Mouse (Mus musculus) lung, postnatal 0 days (tissue): ENCODE results near the gene Dazap2. TPM values are rescaled to one million over a fixed set of nuclear protein-coding genes. Genes with fewer than 3 reads are reported as not detected.
A peak's percentile ranks its signal among the peaks of the same experiment; 100 is the strongest.
"Not testable (repeated sequence)": the region's sequence is repeated elsewhere in the genome, so short reads cannot be mapped to it uniquely, and the experiment has no call there.

Source experiments
- ATAC-seq: fragments of 200-750 bp; cut with Nextera tagmentation; 2 replicates; pipeline ENCODE4 v1.8.0; 2017; ENCODE audit warnings: moderate library complexity
- DNase-seq: peaks from one replicate; pipeline ENCODE4 v3.0.0-alpha.2; 2016; ENCODE audit warnings: low spot score
- H3K27ac ChIP-seq: fragments of 300-500 bp; sonication (generic); 2 replicates; pipeline ENCODE4 v1.5.1; 2014; ENCODE audit warnings: antibody characterized with exemption, mild to moderate bottlenecking, low read length, mixed read lengths
- H3K27me3 ChIP-seq: fragments of 300-500 bp; sonication (generic); replicated peaks from 2 replicates; pipeline ENCODE4 v1.6.1; 2014; ENCODE audit warnings: low read length, mixed read lengths; ENCODE audit not compliant: insufficient read depth
- H3K36me3 ChIP-seq: fragments of 300-500 bp; sonication (generic); 2 replicates; pipeline ENCODE4 v1.6.1; 2014; ENCODE audit warnings: low read length, mixed read lengths; ENCODE audit not compliant: insufficient read depth
- H3K4me1 ChIP-seq: fragments of 300-500 bp; sonication (generic); 2 replicates; pipeline ENCODE4 v1.6.1; 2014; ENCODE audit warnings: antibody characterized with exemption, low read depth, low read length, mixed read lengths; ENCODE audit not compliant: insufficient read depth
- H3K4me2 ChIP-seq: fragments of 300-500 bp; sonication (generic); replicated peaks from 2 replicates; pipeline ENCODE4 v1.6.1; 2014; ENCODE audit warnings: low read depth, mild to moderate bottlenecking, low read length, moderate library complexity, mixed read lengths
- H3K4me3 ChIP-seq: fragments of 300-500 bp; sonication (generic); 2 replicates; pipeline ENCODE4 v1.5.1; 2014; ENCODE audit warnings: low read depth, low read length
- H3K9ac ChIP-seq: fragments of 300-500 bp; sonication (generic); replicated peaks from 2 replicates; pipeline ENCODE4 v1.6.1; 2014; ENCODE audit warnings: low read depth, mild to moderate bottlenecking
- H3K9me3 ChIP-seq: fragments of 300-500 bp; sonication (generic); 2 replicates; pipeline ENCODE4 v1.6.1; 2016; ENCODE audit warnings: low read length, mixed read lengths
- CTCF ChIP-seq: IDR thresholded peaks from 2 replicates; pipeline ENCODE4 v1.5.1; 2016; ENCODE audit warnings: antibody characterized with exemption, mild to moderate bottlenecking
- EP300 ChIP-seq: IDR thresholded peaks from 2 replicates; pipeline ENCODE4 v1.6.1; 2016; ENCODE audit warnings: antibody characterized with exemption, mild to moderate bottlenecking, control low read depth
- WGBS: fragments of 180-500 bp; shearing (Covaris S2); extraction: QIAGEN DNeasy Blood & Tissue Kit; methylation state at CpG from one replicate; pipeline ENCODE4 v1.1.7; 2014; 5-methylcytosine and 5-hydroxymethylcytosine counted together
- polyA plus RNA-seq: library from polyadenylated mRNA; unstranded; fragments of >200 nt; fragmentation: Nextera tagmentation; extraction: Ambion mirVana; gene quantifications from 2 replicates; pipeline ENCODE4 v1.2.1, GENCODE M21; 2015

Gene Dazap2
- polyA plus RNA-seq, 1 experiment from 2014 or later: 299 TPM

DNA sequence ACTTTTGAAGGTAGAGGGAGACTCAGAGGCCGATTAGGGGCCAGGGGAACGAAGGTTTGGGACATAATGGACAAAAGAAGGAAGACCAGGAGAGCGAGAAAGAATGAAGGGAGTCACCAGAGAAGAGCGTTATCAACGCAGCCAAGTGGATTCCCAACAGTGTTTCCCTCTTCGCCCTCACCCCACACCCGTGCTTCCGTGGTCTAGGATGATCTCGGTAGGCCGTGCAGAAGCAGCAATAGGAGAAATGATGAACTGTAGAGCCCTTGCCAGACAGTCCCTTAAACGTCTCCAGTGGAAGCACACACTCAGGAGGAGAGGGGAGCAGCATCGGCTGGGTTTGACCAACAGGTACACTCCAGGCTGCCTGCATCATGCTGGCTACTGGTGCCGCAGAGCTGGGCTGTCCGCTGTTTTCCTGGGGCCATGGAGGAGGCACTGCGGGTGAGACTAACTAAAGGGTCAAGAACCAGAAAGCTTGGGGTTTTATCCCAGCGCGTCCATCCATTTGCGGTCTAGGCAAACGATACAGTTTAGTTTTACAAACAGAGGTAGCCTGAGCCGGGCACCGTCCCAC, 14.4 kb upstream of the Dazap2 start:
- DNase-seq (no peak), ATAC-seq (no peak)
- H3K36me3 ChIP-seq: no peaks in the 10 kb centered on the region
- peak overlapping the region; percentile 74 for H3K4me2 ChIP-seq
- 31% methylated on average over 21 of the region's 21 CpGs for WGBS
- no peak overlapping the region for H3K9ac ChIP-seq
- TF ChIP-seq EP300 (no peak), CTCF (no peak)
- H3K27me3 ChIP-seq: no peaks in the 10 kb centered on the region
- H3K4me3 ChIP-seq: peak overlapping the region; percentile 75
- no peaks in the 10 kb centered on the region; the same call in 1 of the 2 replicates for H3K4me1 ChIP-seq
- H3K9me3 ChIP-seq: no peaks in the 10 kb centered on the region
- H3K27ac ChIP-seq: no peak overlapping the region

DNA sequence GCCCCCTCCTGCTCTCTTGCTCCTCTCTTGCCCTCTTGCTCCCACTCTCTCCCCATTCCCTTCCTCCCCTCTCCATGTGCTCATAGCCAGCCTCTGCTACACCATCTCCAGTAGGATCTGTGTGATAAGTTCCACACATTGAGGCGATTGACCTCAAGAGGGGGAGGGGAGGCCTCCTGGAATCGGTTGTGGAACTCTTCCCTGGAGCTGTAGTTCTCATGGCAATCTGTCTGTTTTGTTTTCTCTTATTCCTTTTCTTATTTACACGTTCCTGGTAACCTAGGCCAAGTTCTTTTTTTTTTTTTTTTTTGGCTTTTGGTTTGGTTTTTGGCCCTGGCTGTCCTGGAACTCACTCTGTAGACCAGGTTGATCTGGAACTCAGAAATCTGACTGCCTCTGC, 13.5 kb upstream of the Dazap2 start:
- Histone ChIP-seq H3K27me3 (no peaks in the 10 kb centered on the region), H3K4me1 (no peaks in the 10 kb centered on the region; the same call in 1 of the 2 replicates), H3K9me3 (no peaks in the 10 kb centered on the region), H3K27ac (no peak overlapping the region), H3K36me3 (no peaks in the 10 kb centered on the region), H3K4me3 (no peak overlapping the region), H3K4me2 (no peak overlapping the region), H3K9ac (no peak overlapping the region)
- ATAC-seq: no peak
- WGBS: 51% methylated on average over 3 of the region's 3 CpGs
- TF ChIP-seq EP300 (no peak), CTCF (no peak)
- no peak for DNase-seq

DNA sequence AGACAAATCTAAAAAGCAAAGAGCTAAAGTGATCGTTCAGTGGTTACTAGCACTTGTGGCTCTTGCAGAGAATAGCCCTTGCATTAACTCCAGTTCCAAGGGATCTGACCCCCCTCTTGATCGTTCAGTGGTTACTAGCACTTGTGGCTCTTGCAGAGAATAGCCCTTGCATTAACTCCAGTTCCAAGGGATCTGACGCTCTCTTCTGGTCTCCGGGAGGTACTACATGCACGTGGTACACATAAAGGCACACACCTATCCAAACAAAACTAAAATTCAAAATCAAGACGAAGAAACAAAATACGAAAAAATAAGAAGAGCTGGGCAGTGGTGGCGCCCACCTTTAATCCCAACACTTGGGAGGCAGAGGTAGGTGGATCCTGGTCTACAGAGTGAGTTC, 8.5 kb upstream of the Dazap2 start:
- not testable (repeated sequence) for H3K27ac ChIP-seq, ATAC-seq

DNA sequence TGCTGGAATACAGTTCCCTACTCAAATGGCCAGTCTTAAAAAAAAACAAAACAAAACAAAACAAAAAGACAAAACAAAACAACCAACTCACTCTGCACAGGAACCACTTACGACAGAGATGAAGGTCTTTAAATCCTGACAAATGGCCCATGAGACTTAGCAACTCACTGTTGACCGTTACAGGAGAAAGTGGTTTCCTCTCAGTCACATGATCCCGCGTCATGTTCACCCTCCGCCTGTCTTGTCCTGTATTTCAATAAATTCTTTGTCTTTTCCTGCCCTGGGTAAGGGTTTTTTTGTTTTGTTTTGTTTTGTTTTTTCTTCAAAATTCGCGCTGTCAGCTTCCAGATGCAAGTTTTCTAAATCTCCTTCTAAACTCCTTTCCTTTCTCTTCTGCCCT, 3.2 kb upstream of the Dazap2 start:
- no peak for TF ChIP-seq EP300
- no peak for TF ChIP-seq CTCF
- ATAC-seq: no peak
- H3K9ac ChIP-seq: no peak overlapping the region
- no peak overlapping the region for H3K4me3 ChIP-seq
- peaks cover 7% of the 10 kb centered on the region; the same call in 1 of the 2 replicates for H3K4me1 ChIP-seq
- no peaks in the 10 kb centered on the region for H3K36me3 ChIP-seq
- H3K27ac ChIP-seq: no peak overlapping the region
- H3K27me3 ChIP-seq: no peaks in the 10 kb centered on the region
- no peaks in the 10 kb centered on the region for H3K9me3 ChIP-seq
- no peak for DNase-seq
- WGBS: 64% methylated on average over 7 of the region's 7 CpGs
- no peak overlapping the region for H3K4me2 ChIP-seq

More for the DNA sequence above, 8.5 kb upstream of the Dazap2 start:
- H3K27me3 ChIP-seq, H3K9ac ChIP-seq, H3K4me3 ChIP-seq, H3K4me2 ChIP-seq, H3K4me1 ChIP-seq, H3K36me3 ChIP-seq, H3K9me3 ChIP-seq: not testable (repeated sequence)
- 86% methylated on average over 8 of the region's 8 CpGs for WGBS
- TF ChIP-seq CTCF: peak; percentile 53
- peak; percentile 18 for DNase-seq

DNA sequence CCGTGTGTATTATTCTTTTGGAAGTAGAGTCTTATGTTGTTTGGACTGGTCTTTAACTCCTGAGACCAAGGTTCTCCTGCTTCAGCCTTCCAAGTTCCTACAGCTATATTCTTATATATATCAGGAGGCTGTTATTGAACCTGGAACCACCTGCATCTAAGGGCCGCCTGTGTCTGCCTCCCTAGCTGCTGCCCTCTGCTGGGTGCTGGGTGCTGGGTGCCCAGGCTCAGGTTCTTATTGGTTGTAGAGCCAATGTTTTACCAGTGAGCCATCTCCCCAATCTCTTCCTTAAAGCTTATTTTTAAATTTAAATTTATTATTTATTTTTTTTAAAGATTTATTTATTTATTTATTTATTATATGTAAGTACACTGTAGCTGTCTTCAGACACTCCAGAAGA, 2.7 kb upstream of the Dazap2 start:
- no peak for TF ChIP-seq EP300
- TF ChIP-seq CTCF: peak; percentile 57
- Histone ChIP-seq H3K27me3 (no peaks in the 10 kb centered on the region), H3K36me3 (0 out of 2 replicates have a peak, but pooled peaks cover under 1% of the 10 kb centered on the region), H3K9me3 (no peaks in the 10 kb centered on the region), H3K4me1 (peaks cover 7% of the 10 kb centered on the region; the same call in 1 of the 2 replicates), H3K4me2 (no peak overlapping the region), H3K4me3 (no peak overlapping the region), H3K27ac (no peak overlapping the region), H3K9ac (no peak overlapping the region)
- DNase-seq: peak; percentile 45
- 54% methylated on average over 2 of the region's 2 CpGs for WGBS
- no peak for ATAC-seq

DNA sequence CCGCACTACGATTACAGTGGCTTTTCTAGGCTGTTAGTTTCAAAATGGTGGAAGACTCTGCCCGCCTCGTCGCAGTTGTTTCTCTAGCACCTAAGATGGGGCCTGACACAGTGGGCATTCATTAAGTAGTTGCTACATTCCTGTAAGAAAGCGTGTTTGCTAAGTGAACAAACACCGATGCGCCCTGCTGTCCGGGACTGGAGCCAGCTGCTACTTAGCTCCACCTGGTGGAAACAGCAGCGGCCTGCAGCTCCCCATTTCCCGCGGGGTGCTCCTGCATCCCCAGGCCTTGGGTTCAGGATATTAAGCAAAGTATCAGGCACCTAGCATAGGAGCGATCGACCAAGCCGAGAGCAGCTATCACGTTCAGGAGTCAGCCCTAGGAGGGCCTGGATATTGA, 1.6 kb upstream of the Dazap2 start:
- TF ChIP-seq EP300 (no peak), CTCF (peak; percentile 93)
- Histone ChIP-seq H3K4me3 (peak overlapping the region; percentile 17), H3K9ac (no peak overlapping the region), H3K4me2 (peak overlapping the region; percentile 48), H3K9me3 (no peaks in the 10 kb centered on the region), H3K4me1 (peaks cover 7% of the 10 kb centered on the region; the same call in 1 of the 2 replicates), H3K36me3 (peaks cover 12% of the 10 kb centered on the region; the same call in 1 of the 2 replicates), H3K27me3 (no peaks in the 10 kb centered on the region), H3K27ac (no peak overlapping the region)
- no peak for ATAC-seq
- peak; percentile 88 for DNase-seq
- WGBS: 6% methylated on average over 16 of the region's 16 CpGs
